Mouse (Mus musculus) megakaryocyte, adult 5-6 weeks (primary cell): Measurements from ENCODE around the gene Hyal1. TPM values are rescaled to one million over a fixed set of nuclear protein-coding genes. Genes with fewer than 3 reads are reported as not detected.

Experiments
- total RNA-seq, 2 experiments: library from RNA; stranded (forward) in 1 of 2; stranded (reverse) in 1 of 2; fragments of 153-499, 151-499 nt in 1 of 2; fragments of 221-1000, 200-1000 nt in 1 of 2; gene quantifications; 2 replicates each; pipeline versions ENCODE4 v1.2.3 to v1.2.4; 2015 to 2017

Hyal1 gene
- total RNA-seq, 2 experiments from 2014 or later: 0.38 to 0.99 TPM

Other genes with a start within 250 kb of the Hyal1 start
- gene Hemk1, start 238.6 kb upstream of the Hyal1 start, total RNA-seq (2015): 4.1 and 6.4 TPM in 2 replicates
- gene Hemk1, start 238.6 kb upstream of the Hyal1 start, total RNA-seq (2017): 5.0 and 8.0 TPM in 2 replicates
- not detected in 2 replicates for gene 6430571L13Rik, start 236.3 kb upstream of the Hyal1 start, total RNA-seq (2015)
- not detected in 2 replicates for gene 6430571L13Rik, start 236.3 kb upstream of the Hyal1 start, total RNA-seq (2017)
- 0.04 and 0.11 TPM in 2 replicates for gene Cacna2d2, start 177.3 kb upstream of the Hyal1 start, total RNA-seq (2015)
- gene Cacna2d2, start 177.3 kb upstream of the Hyal1 start, total RNA-seq (2017): 0.07 and 0.12 TPM in 2 replicates
- 6.8 and 9.3 TPM in 2 replicates for gene Tmem115, start 43.0 kb upstream of the Hyal1 start, total RNA-seq (2015)
- 14.8 and 15.2 TPM in 2 replicates for gene Tmem115, start 43.0 kb upstream of the Hyal1 start, total RNA-seq (2017)
- gene Cyb561d2, start 34.7 kb upstream of the Hyal1 start, total RNA-seq (2015): 12.8 and 15.5 TPM in 2 replicates
- gene Cyb561d2, start 34.7 kb upstream of the Hyal1 start, total RNA-seq (2017): 14.2 and 21.7 TPM in 2 replicates
- 8.3 and 12.5 TPM in 2 replicates for gene Nprl2, start 34.7 kb upstream of the Hyal1 start, total RNA-seq (2015)
- 15.7 and 18.9 TPM in 2 replicates for gene Nprl2, start 34.7 kb upstream of the Hyal1 start, total RNA-seq (2017)
- not detected in 2 replicates for gene Zmynd10, start 29.6 kb upstream of the Hyal1 start, total RNA-seq (2015)
- not detected in 2 replicates for gene Zmynd10, start 29.6 kb upstream of the Hyal1 start, total RNA-seq (2017)
- gene Rassf1, start 25.4 kb upstream of the Hyal1 start, total RNA-seq (2015): 34.3 and 37.7 TPM in 2 replicates
- 46.7 and 57.3 TPM in 2 replicates for gene Rassf1, start 25.4 kb upstream of the Hyal1 start, total RNA-seq (2017)
- gene Tusc2, start 13.7 kb upstream of the Hyal1 start, total RNA-seq (2015): 12.2 and 12.4 TPM in 2 replicates
- gene Tusc2, start 13.7 kb upstream of the Hyal1 start, total RNA-seq (2017): 8.9 and 10.8 TPM in 2 replicates
- 0.56 and 1.9 TPM in 2 replicates for gene Hyal2, start 9.0 kb upstream of the Hyal1 start, total RNA-seq (2015)
- 1.0 TPM in 1 of 2 replicates, not detected in the other for gene Hyal2, start 9.0 kb upstream of the Hyal1 start, total RNA-seq (2017)
- gene Naa80, start 2.0 kb downstream of the Hyal1 start, total RNA-seq (2015): 7.2 and 15.3 TPM in 2 replicates
- 6.9 and 10.1 TPM in 2 replicates for gene Naa80, start 2.0 kb downstream of the Hyal1 start, total RNA-seq (2017)
- 1.5 and 1.9 TPM in 2 replicates for gene Hyal3, start 3.9 kb downstream of the Hyal1 start, total RNA-seq (2015)
- 0.18 and 0.57 TPM in 2 replicates for gene Hyal3, start 3.9 kb downstream of the Hyal1 start, total RNA-seq (2017)
- gene Ifrd2, start 10.7 kb downstream of the Hyal1 start, total RNA-seq (2015): 6.8 and 11.1 TPM in 2 replicates
- 8.7 and 9.9 TPM in 2 replicates for gene Ifrd2, start 10.7 kb downstream of the Hyal1 start, total RNA-seq (2017)
- gene Sema3b, start 32.3 kb downstream of the Hyal1 start, total RNA-seq (2015): not detected in 2 replicates
- 0.08 TPM in 1 of 2 replicates, not detected in the other for gene Sema3b, start 32.3 kb downstream of the Hyal1 start, total RNA-seq (2017)
- 749 and 768 TPM in 2 replicates for gene Gnai2, start 58.4 kb downstream of the Hyal1 start, total RNA-seq (2015)
- gene Gnai2, start 58.4 kb downstream of the Hyal1 start, total RNA-seq (2017): 859 and 871 TPM in 2 replicates
- not detected in 2 replicates for gene Slc38a3, start 92.6 kb downstream of the Hyal1 start, total RNA-seq (2015)
- not detected in 2 replicates for gene Slc38a3, start 92.6 kb downstream of the Hyal1 start, total RNA-seq (2017)
- gene Gnat1, start 102.8 kb downstream of the Hyal1 start, total RNA-seq (2015): not detected in 2 replicates
- gene Gnat1, start 102.8 kb downstream of the Hyal1 start, total RNA-seq (2017): not detected in 2 replicates
- not detected in 2 replicates for gene Sema3f, start 133.5 kb downstream of the Hyal1 start, total RNA-seq (2015)
- not detected in 2 replicates for gene Sema3f, start 133.5 kb downstream of the Hyal1 start, total RNA-seq (2017)
- gene Rbm5, start 194.1 kb downstream of the Hyal1 start, total RNA-seq (2015): 145 and 161 TPM in 2 replicates
- 208 and 249 TPM in 2 replicates for gene Rbm5, start 194.1 kb downstream of the Hyal1 start, total RNA-seq (2017)